Mouse (Mus musculus): Measurements from ENCODE around the gene Csad. TPM values are rescaled to one million over a fixed set of nuclear protein-coding genes. Genes with fewer than 3 reads are reported as not detected.

The Csad gene
- polyA plus RNA-seq, 1 experiment = 33.2 TPM

DNA sequence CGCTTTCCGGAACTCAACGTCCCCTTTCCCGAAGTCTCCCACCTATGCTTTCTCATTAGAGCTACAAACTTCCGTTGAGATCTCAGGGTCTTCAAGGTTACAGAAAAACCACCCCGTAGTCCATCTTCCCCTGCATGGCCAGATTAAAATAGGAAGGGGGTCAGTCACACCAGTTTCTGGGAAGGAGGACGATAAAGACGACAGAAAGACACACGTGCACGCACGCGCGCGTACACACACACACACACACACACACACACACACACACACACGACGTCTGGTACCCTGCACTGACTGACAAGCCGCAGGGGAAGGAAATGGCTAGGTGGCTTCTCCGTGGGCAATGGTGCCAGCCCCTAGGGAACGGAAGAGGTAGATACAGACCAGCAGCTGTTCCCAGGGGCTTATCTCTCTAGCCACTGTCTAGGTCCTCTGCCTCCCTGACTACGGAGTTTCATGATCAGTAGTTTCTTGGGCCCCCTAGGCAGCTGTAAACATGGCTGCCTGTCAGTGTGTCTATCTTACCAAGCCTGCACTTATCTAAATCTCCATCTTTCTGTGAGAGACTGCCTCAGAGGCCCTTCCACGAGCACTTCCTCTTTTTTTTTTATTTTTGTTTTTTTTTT is 20.6 kb upstream of the Csad start:
- peaks cover 21% of the 10 kb centered on the region for H3K36me3 ChIP-seq (ENCODE audit: control insufficient read depth, insufficient read depth, low read length)
- H3K27ac ChIP-seq (ENCODE audit: insufficient read depth, low read length) = peak overlapping the region; percentile 72
- no peaks in the 10 kb centered on the region for H3K27me3 ChIP-seq (ENCODE audit: control insufficient read depth, insufficient read depth, low read length)
- peaks cover 11% of the 10 kb centered on the region for H3K4me1 ChIP-seq (ENCODE audit: control insufficient read depth, insufficient read depth, insufficient read length)
- TF ChIP-seq POLR2A (IDR thresholded peaks at IDR 0.05; ENCODE audit: low read depth, low read length) = no peak
- TF ChIP-seq CTCF (IDR thresholded peaks at IDR 0.05; ENCODE audit: extremely low read depth, insufficient read depth, insufficient read length, insufficient replicate concordance) = no peak
- peak overlapping the region; percentile 53 for H3K4me3 ChIP-seq (ENCODE audit: extremely low read depth, insufficient read depth, insufficient read length)
- WGBS = 2% methylated on average over 21 of the region's 21 CpGs
- peak; percentile 74 to 82 for DNase-seq (ENCODE audit: low read depth in 1 of 2, low spot score in 2 of 2)

DNA sequence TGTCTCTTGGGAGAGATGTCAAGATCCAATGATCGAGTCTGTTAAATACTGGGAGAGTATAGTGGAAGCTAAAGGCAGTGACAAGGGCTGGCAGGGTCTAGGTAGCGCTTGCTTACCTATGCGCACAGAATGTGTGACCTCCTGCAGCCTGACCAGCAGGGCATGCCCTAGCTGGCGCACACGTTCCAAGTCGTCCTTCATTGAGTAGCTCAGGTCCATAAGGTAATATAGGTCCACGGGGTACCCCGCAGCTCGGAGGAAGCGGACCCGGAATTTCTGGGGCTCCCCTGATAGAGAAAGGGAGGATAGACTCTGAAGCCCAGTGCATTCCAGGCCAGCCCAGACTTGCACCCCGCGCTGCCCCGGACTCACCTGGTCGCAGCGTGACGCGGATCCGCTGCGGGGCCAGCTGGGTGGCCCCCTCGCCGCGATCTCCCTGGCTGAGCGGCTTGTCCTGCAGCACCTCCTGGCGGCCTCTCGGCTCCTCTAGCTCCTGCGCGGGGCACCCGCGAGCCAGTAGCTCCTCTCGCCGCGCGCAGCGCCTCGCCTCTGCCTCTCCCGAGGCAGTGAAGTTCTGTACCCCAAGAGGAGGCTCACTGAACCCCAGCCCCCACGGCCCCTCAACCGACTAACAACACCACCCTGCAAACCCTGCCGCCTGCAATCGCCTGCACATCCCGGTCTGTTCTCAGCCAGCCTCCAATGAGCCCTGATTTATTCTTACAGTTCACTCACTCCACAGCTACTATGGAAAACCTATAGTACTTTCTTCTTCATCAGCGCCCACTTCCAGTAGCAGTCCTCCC is 19.9 kb upstream of the Csad start:
- H3K4me3 ChIP-seq (ENCODE audit: extremely low read depth, insufficient read depth, insufficient read length) = peak overlapping the region; percentile 53
- no peaks in the 10 kb centered on the region for H3K27me3 ChIP-seq (ENCODE audit: control insufficient read depth, insufficient read depth, low read length)
- DNase-seq (ENCODE audit: low read depth in 1 of 2, low spot score in 2 of 2) = peak in 1 of 2 experiments; percentile 84
- TF ChIP-seq POLR2A (IDR thresholded peaks at IDR 0.05; ENCODE audit: low read depth, low read length) (no peak), CTCF (IDR thresholded peaks at IDR 0.05; ENCODE audit: extremely low read depth, insufficient read depth, insufficient read length, insufficient replicate concordance) (peak; percentile 76)
- peaks cover 11% of the 10 kb centered on the region for H3K4me1 ChIP-seq (ENCODE audit: control insufficient read depth, insufficient read depth, insufficient read length)
- H3K36me3 ChIP-seq (ENCODE audit: control insufficient read depth, insufficient read depth, low read length) = peaks cover 22% of the 10 kb centered on the region
- 10% methylated on average over 43 of the region's 43 CpGs for WGBS
- H3K27ac ChIP-seq (ENCODE audit: insufficient read depth, low read length) = peak overlapping the region; percentile 63

DNA sequence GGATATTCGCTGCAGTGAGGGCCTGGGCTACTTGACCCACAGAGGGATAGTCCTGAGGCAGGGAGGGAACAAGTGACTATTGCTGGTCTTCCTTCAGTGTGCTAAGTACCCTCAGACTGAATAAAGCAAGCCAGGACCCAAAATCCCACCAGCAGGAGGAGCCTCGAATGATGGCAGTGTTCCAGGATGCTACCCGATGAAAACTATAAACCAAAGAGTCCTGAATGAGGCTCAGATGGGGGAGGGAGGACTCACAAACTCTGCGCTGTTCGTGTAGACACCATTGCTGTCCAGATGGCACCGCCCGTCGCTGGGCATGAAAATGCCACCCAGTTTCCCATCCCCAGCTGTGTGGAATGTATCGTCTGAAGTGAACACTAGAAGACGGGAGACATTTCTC is 17.9 kb upstream of the Csad start:
- H3K4me3 ChIP-seq (ENCODE audit: extremely low read depth, insufficient read depth, insufficient read length) = no peak overlapping the region
- H3K27me3 ChIP-seq (ENCODE audit: control insufficient read depth, insufficient read depth, low read length) = no peaks in the 10 kb centered on the region
- peaks cover 11% of the 10 kb centered on the region for H3K4me1 ChIP-seq (ENCODE audit: control insufficient read depth, insufficient read depth, insufficient read length)
- H3K27ac ChIP-seq (ENCODE audit: insufficient read depth, low read length) = no peak overlapping the region
- peaks cover 24% of the 10 kb centered on the region for H3K36me3 ChIP-seq (ENCODE audit: control insufficient read depth, insufficient read depth, low read length)
- TF ChIP-seq POLR2A (IDR thresholded peaks at IDR 0.05; ENCODE audit: low read depth, low read length) = no peak
- TF ChIP-seq CTCF (IDR thresholded peaks at IDR 0.05; ENCODE audit: extremely low read depth, insufficient read depth, insufficient read length, insufficient replicate concordance) = no peak
- WGBS = 81% methylated on average over 10 of the region's 10 CpGs
- DNase-seq (ENCODE audit: low read depth in 1 of 2, low spot score in 2 of 2) = no peak

DNA sequence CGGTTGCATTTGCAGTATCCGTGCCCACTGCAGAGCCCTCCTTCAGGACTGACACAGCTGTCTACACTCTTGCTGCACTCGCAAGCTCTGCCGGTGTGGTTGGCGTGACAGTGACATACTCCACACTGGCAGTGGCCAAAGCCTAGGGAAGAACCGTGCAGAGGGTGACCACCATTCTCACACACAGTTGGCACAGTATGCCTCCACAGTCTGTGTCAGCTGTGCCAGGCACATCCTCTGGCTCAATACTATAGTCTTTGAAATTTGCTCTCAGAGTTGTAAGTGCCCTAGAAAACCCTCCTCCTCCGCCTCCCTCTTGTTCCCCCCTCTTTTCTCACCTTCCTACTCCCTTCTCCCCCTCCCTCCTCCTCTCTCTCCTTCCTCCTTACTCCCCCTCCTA is 12.8 kb upstream of the Csad start:
- Histone ChIP-seq H3K27ac (ENCODE audit: insufficient read depth, low read length) (no peak overlapping the region), H3K27me3 (ENCODE audit: control insufficient read depth, insufficient read depth, low read length) (no peaks in the 10 kb centered on the region), H3K36me3 (ENCODE audit: control insufficient read depth, insufficient read depth, low read length) (peaks cover 41% of the 10 kb centered on the region), H3K4me1 (ENCODE audit: control insufficient read depth, insufficient read depth, insufficient read length) (peaks cover 4% of the 10 kb centered on the region; the same call in 1 of the 2 replicates), H3K4me3 (ENCODE audit: extremely low read depth, insufficient read depth, insufficient read length) (no peak overlapping the region)
- DNase-seq (ENCODE audit: low read depth in 1 of 2, low spot score in 2 of 2) = no peak
- WGBS = 89% methylated on average over 7 of the region's 7 CpGs
- TF ChIP-seq POLR2A (IDR thresholded peaks at IDR 0.05; ENCODE audit: low read depth, low read length) = no peak

DNA sequence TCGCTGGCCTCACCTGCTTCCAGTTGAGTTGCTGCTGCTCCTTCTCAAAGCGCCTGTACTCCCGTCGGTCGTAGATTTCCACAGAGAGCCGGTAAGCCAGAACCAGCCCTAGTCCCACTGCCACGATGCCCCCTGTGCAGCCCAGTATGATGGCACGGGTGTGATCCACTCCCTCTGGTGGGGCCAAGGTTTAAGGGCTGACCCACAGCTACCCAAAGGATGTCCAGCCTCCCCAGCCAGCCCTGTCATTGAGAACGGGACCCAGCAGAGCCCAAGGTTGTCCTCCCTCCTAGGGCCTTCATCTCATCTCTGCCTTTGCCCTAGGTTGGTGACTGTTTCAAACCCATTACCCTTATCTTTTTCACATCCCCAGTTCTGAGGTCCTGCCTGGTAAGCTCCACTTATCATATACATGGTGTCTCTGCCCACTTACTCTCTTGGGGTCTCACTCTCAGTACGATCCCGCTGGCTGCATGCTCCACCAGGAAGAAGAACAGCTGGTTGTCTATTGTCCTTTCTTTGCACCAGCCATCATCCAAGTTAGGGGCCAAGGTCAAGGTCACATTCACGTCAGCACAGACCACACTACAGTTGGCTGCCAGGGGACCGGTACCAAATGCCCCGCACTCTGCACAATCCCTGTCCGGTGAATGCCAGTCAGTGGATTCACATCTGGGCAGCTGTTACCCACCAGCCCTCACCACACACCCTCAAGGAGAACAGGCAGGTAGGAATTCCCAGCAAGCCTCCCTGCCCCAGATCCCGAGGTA is 12.1 kb upstream of the Csad start:
- DNase-seq (ENCODE audit: low read depth in 1 of 2, low spot score in 2 of 2) = no peak
- Histone ChIP-seq H3K27me3 (ENCODE audit: control insufficient read depth, insufficient read depth, low read length) (no peaks in the 10 kb centered on the region), H3K4me3 (ENCODE audit: extremely low read depth, insufficient read depth, insufficient read length) (no peak overlapping the region), H3K4me1 (ENCODE audit: control insufficient read depth, insufficient read depth, insufficient read length) (peaks cover 4% of the 10 kb centered on the region; the same call in 1 of the 2 replicates), H3K27ac (ENCODE audit: insufficient read depth, low read length) (no peak overlapping the region), H3K36me3 (ENCODE audit: control insufficient read depth, insufficient read depth, low read length) (peaks cover 42% of the 10 kb centered on the region)
- 91% methylated on average over 16 of the region's 16 CpGs for WGBS
- no peak for TF ChIP-seq CTCF (IDR thresholded peaks at IDR 0.05; ENCODE audit: extremely low read depth, insufficient read depth, insufficient read length, insufficient replicate concordance)
- TF ChIP-seq POLR2A (IDR thresholded peaks at IDR 0.05; ENCODE audit: low read depth, low read length) = no peak

DNA sequence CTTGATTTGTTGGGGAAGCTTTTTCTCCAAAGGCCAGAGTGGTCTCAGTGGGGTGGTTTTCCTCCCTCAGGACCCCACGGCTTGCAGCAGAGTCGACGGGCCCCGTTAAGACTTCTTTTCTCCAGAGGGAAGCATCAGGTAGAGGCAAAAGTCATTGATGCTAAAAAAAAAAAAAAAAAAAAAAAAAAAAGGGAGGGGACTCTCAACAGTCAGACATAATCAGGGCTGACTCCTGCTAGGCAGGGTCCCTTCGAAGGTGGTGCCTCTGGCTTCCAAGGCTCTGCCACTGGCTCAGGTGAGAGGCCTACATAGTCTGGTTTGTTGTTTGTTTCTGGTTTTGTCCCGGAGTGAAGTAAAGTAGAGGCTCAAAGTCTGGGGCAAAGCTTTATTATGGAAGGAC is 11.1 kb upstream of the Csad start:
- H3K27me3 ChIP-seq (ENCODE audit: control insufficient read depth, insufficient read depth, low read length) = no peaks in the 10 kb centered on the region
- no peak overlapping the region for H3K4me3 ChIP-seq (ENCODE audit: extremely low read depth, insufficient read depth, insufficient read length)
- 93% methylated on average over 6 of the region's 6 CpGs for WGBS
- TF ChIP-seq POLR2A (IDR thresholded peaks at IDR 0.05; ENCODE audit: low read depth, low read length) (no peak), CTCF (IDR thresholded peaks at IDR 0.05; ENCODE audit: extremely low read depth, insufficient read depth, insufficient read length, insufficient replicate concordance) (no peak)
- H3K27ac ChIP-seq (ENCODE audit: insufficient read depth, low read length) = no peak overlapping the region
- H3K36me3 ChIP-seq (ENCODE audit: control insufficient read depth, insufficient read depth, low read length) = peaks cover 47% of the 10 kb centered on the region
- peaks cover 4% of the 10 kb centered on the region; the same call in 1 of the 2 replicates for H3K4me1 ChIP-seq (ENCODE audit: control insufficient read depth, insufficient read depth, insufficient read length)
- no peak for DNase-seq (ENCODE audit: low read depth in 1 of 2, low spot score in 2 of 2)

All from spleen, adult 2 months (tissue).